Mouse (Mus musculus) ES-E14 (cell line): Measurements from ENCODE around the gene Pan2.

ENCODE experiments used
- CHD2 ChIP-seq: IDR thresholded peaks from 2 replicates; pipeline ENCODE4 v1.6.1; 2014; ENCODE audit warnings: mild to moderate bottlenecking, low read depth, low read length, inconsistent platforms
- HCFC1 ChIP-seq: IDR thresholded peaks from 2 replicates; pipeline ENCODE4 v1.6.1; 2012; ENCODE audit warnings: low read length, inconsistent platforms, borderline replicate concordance; ENCODE audit not compliant: insufficient read depth
- MAFK ChIP-seq: IDR thresholded peaks from 2 replicates; pipeline ENCODE4 v1.6.1; 2014; ENCODE audit warnings: mild to moderate bottlenecking, low read depth, low read length, inconsistent platforms; ENCODE audit not compliant: insufficient read depth
- ZC3H11A ChIP-seq: IDR thresholded peaks from 2 replicates; pipeline ENCODE4 v1.6.1; 2012; ENCODE audit warnings: low read depth, mild to moderate bottlenecking, inconsistent platforms, low read length, borderline replicate concordance
- ZNF384 ChIP-seq: IDR thresholded peaks from 2 replicates; pipeline ENCODE4 v1.6.1; 2012; ENCODE audit warnings: low read depth, low read length, inconsistent platforms

- no peak for TF ChIP-seq ZC3H11A
- no peak for TF ChIP-seq CHD2
- no peak for TF ChIP-seq HCFC1
- TF ChIP-seq ZNF384: no peak
- no peak for TF ChIP-seq MAFK
Observed at GRCm38 (mm10) chr10:128326825-128327224, 23.7 kb downstream of the Pan2 start.
